Mouse (Mus musculus): ENCODE measurements around the gene Serpina3f.

- no peak for TF ChIP-seq CTCF (IDR thresholded peaks at IDR 0.05; ENCODE audit: low read depth)
- no peak for TF ChIP-seq EP300 (IDR thresholded peaks at IDR 0.05; ENCODE audit: low read depth)
Observed at GRCm38 (mm10) chr12:104174747-104175146, 39.6 kb upstream of the Serpina3f start.

Measured in liver, postnatal 0 days (tissue).